Mouse (Mus musculus) spleen, postnatal 36 days (tissue): ENCODE measurements at regions not wholly inside any gene's neighbourhood (a gene's known extent, or its start where the extent isn't known, plus 50 kb on each side); places are given as distances from the start of the nearest gene placed in this dataset.
"Not testable (repeated sequence)": the region's sequence is repeated elsewhere in the genome, so short reads cannot be mapped to it uniquely, and the experiment has no call there.

Source experiments
- DNase-seq, 2 experiments: peaks; one replicate each; pipeline ENCODE4 v3.0.0; 2022; ENCODE audit warnings: low spot score in 2 of 2, mixed read lengths in 1 of 2

DNA sequence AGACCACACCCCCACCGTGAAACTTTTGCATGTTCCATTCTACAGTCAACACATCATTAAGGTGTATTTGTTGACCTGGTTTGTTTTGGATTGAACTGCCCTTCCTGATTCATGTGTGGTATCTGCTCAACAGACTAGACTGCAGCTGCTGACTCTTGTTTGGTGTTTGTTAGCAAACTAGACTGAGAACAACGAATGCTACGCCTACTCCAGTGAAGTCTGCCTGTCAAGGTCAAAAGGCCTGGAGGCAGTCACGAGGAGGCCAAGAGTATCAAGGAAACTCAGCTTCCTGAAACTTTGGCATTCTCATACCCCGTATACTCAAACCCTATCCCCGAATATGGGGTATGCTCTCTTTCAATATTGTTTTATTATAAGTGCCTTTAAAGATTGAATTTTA, 194.2 kb upstream of the Spin1 start:
- not testable (repeated sequence) for DNase-seq

DNA sequence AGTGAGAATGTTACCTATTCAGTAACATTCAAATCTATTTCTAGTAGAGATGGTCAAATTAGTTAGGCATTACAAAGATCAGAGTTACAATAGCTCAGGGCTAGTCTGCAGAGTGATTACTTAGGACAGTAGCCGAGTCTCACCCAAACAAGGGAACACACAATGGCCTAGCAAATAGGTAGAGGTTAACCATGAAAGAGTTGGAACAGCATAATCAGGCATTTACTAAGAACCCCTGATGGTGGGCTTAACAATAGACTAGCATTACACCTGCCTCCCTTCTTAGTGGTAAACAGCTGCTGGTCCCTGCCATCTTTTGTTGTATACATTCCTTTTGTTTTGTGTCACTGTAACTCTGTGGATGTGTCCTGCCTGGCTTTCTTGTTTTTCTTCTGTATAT, 193.8 kb upstream of the Spin1 start:
- DNase-seq = no peak

DNA sequence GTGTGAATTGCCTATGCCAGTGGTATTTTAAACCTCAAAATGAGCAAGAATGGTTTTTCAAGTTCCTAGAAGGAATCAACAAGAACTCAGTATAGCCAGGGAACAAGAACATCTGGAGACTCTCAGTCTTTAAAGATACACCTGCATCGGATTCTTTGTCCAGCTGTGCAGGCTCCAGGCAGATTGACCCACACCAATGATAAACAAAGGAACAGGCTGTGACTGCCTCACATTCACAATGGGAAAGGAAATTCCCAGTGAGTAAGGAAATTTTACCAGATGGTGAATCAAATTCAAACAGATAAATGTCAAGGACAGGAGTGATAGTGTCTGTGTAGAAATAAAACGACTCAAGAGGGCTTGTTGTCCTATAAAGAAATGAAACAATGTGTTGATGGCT, 187.9 kb upstream of the Spin1 start:
- DNase-seq = not testable (repeated sequence)

DNA sequence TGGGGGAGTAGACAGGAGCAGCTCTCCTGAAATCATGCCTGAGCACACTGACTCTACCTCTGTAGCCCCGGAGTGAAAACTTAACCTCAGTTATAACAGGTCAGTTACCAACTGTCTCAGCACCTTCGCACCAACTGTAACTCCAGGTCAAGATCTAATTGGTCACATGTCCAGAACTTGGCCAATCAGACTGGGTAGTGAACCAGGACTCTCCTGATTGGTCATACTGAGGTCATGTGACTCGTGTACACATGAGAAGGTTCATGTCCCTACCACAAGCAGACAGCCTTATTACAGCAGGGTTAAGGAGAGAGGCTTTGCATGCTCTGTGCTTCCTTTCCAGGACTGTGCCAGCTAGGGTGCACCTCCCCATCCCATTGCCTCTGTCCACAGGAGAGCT, 166.7 kb upstream of the Spin1 start:
- not testable (repeated sequence) for DNase-seq

DNA sequence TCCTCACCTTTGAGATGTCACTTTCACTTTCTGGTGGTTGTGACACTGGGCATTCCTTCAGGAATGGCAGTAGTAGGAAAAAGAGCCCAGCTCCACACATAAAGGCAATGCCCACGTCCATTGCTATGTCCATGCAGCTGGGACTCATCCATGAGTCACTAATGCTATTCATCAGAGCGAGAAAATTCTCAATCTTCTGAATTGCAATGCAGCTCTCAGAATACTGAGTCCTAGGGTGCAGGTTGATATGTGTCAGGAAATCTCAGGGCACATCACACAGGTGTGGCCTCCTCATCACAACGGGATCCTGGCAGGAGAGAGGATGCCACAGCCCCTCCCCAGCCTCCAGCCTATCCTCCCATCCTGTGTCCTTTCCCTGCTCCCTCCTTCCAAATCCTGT, 158.1 kb upstream of the Spin1 start:
- no peak for DNase-seq

DNA sequence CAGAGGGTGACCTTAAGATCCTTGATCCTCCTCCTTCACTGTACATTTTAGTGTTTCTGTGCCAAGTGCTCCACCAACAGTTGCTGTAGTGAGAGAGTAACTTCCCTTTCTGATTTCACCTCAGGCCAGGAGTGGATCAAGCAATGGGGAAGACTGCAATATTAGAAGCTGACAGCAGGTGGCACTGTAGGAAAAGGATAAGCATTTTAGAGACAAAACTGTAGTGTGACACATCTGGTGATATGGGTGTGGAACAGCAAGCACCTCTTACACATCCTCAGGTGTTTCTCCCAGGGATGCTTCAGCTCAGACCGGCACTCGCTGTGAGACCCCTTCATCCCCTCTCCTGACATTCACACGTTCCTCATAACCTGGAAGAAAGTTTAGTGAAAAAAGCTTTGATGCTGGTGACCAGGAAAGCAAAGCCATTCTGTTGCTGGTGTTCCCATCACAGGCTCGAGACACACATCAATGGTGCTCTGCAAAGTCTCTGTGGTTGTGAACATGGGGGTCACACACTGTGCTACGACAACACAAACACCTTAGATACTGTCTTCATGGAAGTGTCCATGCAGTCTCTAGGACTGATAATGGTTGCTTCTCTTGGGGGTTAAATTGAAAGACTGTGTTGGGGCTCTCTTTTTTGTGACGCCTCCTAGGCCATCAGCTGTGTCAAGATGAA, 151.0 kb upstream of the Spin1 start:
- DNase-seq = peak; percentile 63 to 71

DNA sequence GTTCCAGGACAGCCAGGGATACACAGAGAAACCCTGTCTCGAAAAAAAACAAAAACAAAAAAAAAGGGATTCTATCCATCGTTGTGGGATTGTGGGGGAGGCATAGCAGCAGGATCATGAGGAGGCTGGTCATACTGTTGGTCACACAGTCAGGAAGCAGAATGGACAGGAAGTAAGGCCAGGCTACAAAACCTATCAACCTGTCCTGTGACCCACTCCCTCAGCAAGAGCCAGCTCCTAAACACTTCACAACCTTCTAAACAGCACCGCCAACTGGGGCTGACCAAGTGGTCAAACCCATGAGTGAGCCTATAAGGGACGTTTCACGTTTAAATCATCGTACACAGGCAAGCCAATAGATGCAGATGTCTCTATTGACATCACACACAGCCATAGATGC, 146.0 kb upstream of the Spin1 start:
- no peak for DNase-seq

DNA sequence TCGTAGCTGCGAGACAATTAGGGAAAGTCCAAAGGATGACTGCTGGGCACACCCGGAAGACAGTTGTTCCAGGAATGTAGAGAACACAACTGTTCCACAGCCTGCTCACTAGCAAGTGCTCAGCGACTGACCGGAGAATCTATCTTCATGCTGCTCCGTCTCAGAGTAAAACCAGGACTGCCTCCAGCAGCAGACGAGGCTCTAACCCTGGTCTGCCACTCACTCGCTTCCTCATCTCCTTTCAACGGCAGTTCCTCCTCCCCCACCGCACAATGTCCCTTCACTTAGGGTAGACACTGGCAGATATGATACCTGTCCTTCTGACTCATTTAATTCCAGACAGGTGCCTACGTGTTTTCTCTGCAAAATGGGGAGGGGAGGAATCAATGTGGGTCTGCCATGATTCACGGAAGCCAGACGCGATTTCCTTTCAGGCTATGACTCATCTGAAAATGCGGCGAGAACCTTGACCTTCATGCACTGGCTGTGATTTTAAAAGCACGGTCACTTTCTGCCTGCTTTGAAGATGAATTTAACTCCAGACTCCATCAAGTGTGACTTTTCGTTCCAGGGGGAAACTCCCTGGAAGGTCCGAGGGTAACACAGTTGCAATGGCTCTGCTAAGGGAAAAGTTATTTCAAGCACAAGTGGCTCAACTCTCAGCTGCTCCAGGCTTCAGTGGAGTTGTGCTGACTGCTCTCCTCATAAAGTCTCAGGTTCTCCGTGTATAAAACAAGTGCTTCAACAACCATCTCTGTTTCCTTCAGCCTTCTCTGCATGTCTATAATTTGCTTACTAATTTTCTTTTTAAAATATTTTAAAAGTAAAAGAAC, 142.4 kb upstream of the Spin1 start:
- DNase-seq = no peak

DNA sequence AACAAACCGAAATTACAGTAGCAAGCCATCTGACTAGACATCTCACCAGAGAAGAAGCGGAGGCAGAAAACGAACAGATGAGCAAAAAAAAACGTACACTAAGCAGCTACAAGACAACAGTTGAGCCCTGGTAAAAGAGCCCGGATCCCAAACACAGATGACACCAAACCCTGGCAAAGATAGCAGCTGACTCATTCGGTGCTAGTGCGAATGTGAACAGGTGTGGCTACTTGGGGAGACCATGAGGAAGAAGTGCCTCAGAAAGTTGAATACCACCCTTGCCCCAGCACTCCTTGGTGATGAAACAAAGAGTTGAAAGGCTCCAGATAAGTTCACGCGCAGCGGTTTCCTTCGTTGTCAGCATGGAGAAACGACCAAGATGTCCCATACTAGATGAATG, 139.8 kb upstream of the Spin1 start:
- no peak for DNase-seq

DNA sequence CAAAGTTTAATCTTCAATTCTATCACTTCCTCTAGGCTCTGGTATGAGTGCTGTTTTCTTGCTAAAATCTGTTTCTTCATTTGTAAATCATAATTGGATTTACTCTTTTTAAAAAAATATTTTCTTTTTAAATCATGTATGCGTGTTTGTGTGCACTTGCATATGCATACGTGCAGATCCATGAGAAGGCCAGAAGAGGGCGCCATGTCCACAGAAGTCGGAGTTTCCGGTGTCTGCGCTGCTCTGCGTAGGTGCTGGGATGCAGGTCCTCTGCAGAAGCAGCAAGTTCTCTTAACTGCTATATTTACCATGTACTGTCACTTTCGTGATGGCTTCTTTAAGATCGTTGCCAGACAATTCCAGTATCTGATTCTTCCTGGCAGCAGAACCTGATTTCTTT, 136.6 kb upstream of the Spin1 start:
- no peak for DNase-seq

DNA sequence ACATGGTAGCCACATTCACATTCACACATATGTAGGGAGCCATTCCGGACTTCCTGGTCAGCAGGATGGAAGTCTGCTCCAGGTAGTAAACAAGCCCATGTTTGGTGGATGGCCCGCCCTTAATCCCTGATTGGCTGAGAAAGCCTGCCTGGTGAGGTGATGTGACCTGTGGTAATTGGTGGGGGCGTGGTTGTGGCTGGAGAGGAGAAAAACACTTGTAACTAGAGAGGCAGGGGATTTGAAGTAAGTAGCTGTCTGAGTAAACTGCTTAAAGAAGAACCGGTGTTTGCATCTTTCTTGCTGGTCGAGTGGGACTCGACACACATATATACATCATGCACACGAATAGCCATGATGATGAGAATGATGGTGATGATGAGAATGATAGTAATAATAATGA, 135.6 kb upstream of the Spin1 start:
- DNase-seq = not testable (repeated sequence)

DNA sequence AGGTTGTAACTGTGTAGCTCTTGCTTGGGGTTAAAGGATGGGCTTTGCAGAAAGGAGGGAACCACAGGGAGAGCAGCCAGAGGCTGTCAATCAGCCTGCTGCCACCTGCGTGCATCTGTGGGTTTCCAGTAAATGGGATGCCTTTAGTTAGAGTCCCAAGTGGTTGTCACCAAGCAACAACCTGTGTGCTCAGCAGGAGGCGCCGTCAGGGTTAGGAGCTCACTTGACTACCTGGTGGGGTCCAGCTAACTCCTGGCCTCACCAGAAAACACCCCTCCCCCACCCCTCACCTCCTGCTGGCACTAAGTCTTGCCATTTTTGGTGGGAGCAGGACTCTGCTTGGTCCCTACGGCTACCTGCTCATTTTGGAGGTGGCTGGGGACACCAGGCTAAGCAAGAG, 135.0 kb upstream of the Spin1 start:
- no peak for DNase-seq

DNA sequence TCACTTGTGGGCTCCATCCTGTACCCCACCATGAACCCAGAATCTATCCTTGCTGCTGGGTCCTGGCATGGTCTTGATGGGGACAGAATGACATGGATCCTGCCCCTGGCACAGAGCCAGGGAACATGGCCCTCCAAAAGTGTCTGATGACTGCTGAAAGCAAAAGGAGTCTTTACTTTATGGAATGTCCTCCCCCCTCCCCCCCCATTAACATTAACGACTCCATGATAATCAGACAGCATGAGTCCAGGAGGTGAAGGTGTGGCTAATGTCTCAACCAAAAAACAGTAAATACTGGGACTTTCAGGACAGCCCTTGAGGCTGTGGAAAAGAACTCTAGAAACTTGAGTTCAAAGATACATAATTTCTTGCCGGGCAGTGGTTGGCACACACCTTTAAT, 133.9 kb upstream of the Spin1 start:
- no peak for DNase-seq

DNA sequence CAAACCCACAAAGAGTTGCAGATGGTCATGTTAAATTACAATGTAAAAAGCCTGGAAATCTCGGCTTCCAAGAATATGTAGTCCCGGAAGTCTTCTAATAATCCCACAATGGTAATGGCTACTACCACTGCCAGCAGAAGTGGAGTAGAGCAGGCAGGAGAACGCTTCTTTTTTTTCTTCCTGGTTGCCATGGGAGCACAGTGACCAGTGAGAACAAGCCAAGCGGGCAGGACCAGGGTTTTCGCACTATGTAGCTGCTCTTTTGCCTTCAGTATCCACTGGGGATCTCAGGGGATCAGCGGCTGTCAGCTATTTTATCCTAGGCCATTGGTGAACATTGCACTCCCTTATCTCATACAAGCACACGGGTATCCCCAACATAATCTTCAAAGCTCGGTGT, 127.3 kb upstream of the Spin1 start:
- DNase-seq = no peak

DNA sequence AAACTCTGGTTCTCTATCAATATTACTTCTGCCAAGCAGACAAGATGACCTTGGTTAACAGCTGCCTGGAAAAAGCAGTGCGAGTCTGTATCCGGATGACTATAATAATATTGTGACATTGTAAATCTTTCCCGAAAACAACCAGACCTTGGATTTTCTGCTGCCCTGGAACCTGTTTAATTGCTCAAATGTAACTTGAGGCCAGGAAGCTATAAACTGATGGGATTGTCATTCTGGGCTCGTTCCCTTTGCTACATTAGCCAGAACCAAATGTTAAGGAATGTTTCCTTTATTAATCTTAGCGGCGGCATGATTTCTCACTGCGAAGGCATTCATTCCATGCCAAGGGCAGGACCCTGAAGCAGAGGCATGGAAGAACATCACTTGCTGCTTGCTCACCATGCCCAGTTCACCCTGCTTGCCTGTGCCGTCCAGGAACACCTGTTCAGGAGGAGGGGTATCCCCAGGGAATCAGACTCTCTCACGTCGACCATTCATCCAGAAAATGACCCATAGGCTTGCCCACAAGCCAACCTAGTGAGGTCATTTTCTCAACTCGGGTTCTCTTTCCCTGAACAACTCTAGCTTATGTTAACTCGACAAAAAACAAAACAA, 125.3 kb upstream of the Spin1 start:
- DNase-seq = no peak

DNA sequence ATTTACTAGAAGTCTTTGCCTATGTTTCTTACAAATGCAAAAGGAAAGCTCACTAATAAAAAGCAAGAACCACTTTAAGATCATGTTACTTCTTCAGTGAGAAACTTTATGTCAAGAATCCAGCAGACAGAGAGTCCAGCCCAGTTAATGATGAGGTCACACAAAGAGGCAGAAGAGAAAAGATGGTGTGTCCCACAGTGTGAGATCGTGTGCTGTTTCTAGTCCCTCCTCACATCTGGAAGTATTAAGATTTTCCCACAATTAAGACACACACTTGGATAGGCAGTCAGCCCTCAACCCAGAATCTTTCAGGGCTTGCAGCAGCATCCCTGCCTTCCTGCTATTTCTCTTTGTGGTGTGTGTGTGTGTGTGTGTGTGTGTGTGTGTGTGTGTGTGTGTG, 118.7 kb upstream of the Spin1 start:
- no peak for DNase-seq

DNA sequence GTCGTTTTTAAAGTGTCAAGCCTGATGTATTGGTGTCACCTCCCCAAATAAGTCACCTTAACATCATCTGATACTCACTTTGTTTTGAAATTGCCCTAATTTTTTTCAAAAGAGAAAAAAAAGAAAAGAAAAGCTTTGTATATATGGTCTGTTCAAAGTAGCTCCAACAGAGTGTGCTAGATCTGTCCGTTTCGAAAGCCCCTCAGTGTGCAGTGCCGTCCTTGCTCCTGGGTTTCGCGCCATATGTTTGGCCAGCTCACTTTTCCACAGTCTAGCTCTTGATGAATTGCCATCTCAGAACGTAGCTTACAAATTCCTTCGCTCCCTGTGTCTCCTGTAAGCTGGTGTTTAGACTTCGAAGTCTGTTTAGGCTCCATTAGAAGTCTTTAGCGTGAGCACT, 117.7 kb upstream of the Spin1 start:
- no peak for DNase-seq

DNA sequence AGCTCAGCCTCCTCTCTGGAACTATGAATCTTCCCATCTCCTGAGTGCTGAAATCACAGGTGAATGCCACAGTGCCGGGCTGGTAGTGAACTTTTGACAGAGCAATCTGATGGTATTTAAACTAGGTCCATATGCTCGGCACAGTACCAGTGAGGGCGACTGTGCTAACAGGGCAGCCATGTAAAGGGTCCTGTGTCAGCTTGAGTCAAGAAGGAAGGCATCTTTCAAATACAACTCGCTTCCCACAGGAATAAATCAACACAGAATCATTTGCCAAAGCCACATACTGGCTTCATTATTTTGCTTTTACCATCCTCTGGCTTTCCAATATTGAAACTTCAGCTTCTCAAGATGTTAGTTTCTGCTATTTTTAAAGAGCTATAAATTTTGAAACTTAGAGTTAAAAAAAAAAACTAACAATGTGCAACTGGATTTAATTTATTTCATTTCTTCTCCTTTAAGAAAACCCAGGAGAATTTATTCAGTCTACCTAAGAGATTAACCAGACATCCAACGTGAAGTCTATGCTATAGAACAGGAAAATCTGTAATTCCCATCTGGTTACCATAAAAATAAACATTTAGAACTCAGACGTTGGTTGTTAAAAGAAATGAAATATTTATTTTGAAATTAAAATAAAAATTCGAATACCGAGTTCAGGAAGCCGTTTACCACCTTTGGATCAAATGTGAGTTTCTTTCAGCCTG, 108.8 kb upstream of the Spin1 start:
- DNase-seq = no peak

DNA sequence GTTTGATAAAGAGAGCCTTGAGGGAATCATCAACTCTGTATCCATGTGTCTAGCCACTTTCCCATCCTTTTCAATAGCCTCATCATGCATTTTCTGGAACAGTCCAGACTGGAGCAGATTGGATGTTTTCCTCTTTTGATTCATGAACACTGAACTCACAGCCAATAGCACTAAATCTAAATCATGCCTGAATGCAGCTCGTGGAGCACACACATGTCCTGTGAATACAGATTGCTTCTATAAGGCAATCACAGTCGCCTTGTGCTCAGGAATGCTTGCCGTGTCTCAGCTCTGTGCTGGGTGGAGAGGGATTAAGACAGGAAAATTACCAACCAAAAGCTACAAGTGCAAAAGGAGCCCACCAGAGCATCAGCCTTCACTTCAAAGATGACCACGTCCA, 100.9 kb upstream of the Spin1 start:
- no peak for DNase-seq

DNA sequence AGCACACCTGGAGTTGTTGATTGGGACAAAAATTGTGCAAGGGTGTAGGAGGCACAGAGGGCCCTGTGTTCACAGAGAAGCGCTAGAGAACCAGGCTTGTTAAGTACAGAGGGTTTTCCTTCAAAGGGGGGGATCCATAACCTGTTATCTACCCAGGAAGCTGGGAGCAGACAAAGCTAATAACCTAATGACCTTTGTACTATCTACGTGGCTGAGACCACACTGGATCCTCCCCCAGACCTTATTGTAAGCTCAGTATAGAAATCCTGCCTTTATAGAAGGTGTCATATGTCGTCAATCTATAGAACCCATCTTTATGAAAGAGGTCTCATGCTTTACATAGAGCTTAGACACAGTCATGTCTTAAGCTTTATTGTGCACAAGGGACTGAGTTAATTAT, 95.9 kb upstream of the Spin1 start:
- no peak for DNase-seq

DNA sequence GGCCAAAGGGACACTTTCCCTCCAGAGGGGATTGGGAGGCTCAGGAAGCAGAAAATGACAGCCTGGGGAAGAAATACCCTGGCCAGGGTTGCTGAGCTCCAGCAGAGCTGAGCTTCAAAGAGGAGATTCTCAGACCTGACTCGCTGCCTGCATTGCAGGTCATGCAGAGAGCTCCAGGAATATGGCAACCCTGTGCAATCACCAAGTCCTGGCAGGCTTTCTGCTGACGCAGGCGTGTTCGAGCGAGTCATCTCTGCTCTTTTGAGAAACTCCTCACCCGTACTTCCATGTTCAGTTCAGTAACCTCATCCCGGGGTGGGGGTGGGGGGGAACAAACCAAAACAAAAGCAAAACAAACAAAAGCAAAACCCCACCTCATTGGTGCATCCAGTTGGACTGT, 89.9 kb upstream of the Spin1 start:
- DNase-seq = no peak

DNA sequence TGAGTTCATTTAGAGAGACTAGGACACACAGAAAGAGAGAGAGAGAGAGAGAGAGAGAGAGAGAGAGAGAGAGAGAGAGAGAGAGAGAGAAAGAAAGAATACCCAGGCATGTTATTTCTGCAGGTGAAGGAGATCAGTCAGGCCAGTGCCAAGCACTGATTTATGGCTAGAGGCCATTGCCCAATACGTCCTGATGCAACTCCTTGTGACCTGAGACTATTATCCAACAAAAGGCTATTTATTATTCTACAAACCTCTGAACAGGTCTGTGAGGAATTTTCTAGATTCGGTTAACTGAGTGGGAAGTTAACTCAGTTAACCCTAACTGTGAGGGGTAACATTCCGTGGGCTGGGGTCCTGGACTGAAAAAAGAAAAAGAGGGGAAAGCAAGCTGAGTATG, 84.5 kb upstream of the Spin1 start:
- DNase-seq = no peak
